In the genomic region with DNA sequence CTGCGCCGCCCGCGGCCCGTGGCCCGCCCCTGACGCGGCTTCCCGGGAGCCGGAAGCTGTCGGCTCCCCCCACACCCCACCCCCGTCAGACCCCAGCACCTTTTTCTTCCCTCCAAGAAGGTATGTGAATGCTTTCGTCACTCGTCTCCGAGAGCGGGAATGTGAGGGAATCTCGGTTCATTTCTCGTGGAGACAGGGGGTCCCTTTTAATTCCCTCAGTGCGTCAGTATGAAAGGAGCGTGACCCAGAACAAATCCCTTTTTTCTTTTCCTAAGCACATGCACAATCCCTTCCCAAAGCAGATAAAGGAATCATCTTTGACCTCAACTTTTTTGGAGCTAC, we compare ENCODE assay signal across 8 mouse cellular contexts. TPM values are rescaled to one million over a fixed set of nuclear protein-coding genes. Genes with fewer than 3 reads are reported as not detected.
A peak's percentile ranks its signal among the peaks of the same experiment; 100 is the strongest.
DNase-seq lines count a peak whose midpoint lies in the region; ATAC-seq and TF ChIP-seq lines count a peak whose summit lies in the region.

No protein-coding gene starts in this region.

- no peaks in the 10 kb centered on the region for H3K27me3 ChIP-seq in lung, embryonic 16.5 days (ENCODE audit: control insufficient read depth, insufficient read depth, low read depth, low read length)
- no peaks in the 10 kb centered on the region for H3K27me3 ChIP-seq in limb, embryonic 11.5 days (ENCODE audit: control insufficient read depth, insufficient read depth, low read length)
- H3K27me3 ChIP-seq in small intestine, adult 2 months (ENCODE audit: control insufficient read depth, insufficient read depth, low read length), result no peaks in the 10 kb centered on the region

- peak overlapping the region; percentile 100 for H3K9ac ChIP-seq in lung, embryonic 16.5 days (ENCODE audit: low read length)
- peak overlapping the region; percentile 98 for H3K9ac ChIP-seq in limb, embryonic 11.5 days (ENCODE audit: low read length)

- H3K9me3 ChIP-seq in lung, embryonic 16.5 days (ENCODE audit: control insufficient read depth, low read length), result no peaks in the 10 kb centered on the region
- H3K9me3 ChIP-seq in limb, embryonic 11.5 days (ENCODE audit: control insufficient read depth, low read length), result no peaks in the 10 kb centered on the region

- H3K4me1 ChIP-seq in lung, embryonic 16.5 days (replicated peaks; ENCODE audit: control insufficient read depth, insufficient read depth, low read length), result 0 out of 2 replicates have a peak, but pooled peaks cover 5% of the 10 kb centered on the region
- peaks cover 3% of the 10 kb centered on the region; the same call in 1 of the 2 replicates for H3K4me1 ChIP-seq in embryonic fibroblast, embryonic 13.5 days (ENCODE audit: control insufficient read depth, insufficient read depth, low read length)
- H3K4me1 ChIP-seq in limb, embryonic 11.5 days (ENCODE audit: control insufficient read depth, insufficient read depth, low read length), result no peaks in the 10 kb centered on the region
- H3K4me1 ChIP-seq in small intestine, adult 2 months (ENCODE audit: control insufficient read depth, insufficient read depth, insufficient read length, low read length), result peaks cover 3% of the 10 kb centered on the region; the same call in 1 of the 2 replicates

- TF ChIP-seq POLR2A in embryonic fibroblast, embryonic 13.5 days (IDR thresholded peaks at IDR 0.05; ENCODE audit: low read depth, low read length), result no peak
- no peak for TF ChIP-seq POLR2A in small intestine, adult 2 months (IDR thresholded peaks at IDR 0.05; ENCODE audit: low read depth, low read length)

- under 1% methylated on average over 18 of the region's 20 CpGs for WGBS in lung, embryonic 16.5 days
- WGBS in limb, embryonic 11.5 days, result 0% methylated on average over 20 of the region's 20 CpGs
- 1% methylated on average over 20 of the region's 20 CpGs for WGBS in small intestine, adult 2 months

- peak overlapping the region; percentile 75 for H3K4me3 ChIP-seq in lung, embryonic 16.5 days (ENCODE audit: low read length)
- H3K4me3 ChIP-seq in embryonic fibroblast, embryonic 13.5 days (ENCODE audit: insufficient read depth, low read length), result peak overlapping the region; percentile 42
- peak overlapping the region; percentile 92 for H3K4me3 ChIP-seq in limb, embryonic 11.5 days (ENCODE audit: low read depth, low read length)
- peak overlapping the region; percentile 99 for H3K4me3 ChIP-seq in small intestine, adult 2 months (ENCODE audit: low read depth, low read length)

- no peak for DNase-seq in lung, postnatal 25 days (ENCODE audit: low spot score)
- no peak for DNase-seq in limb, embryonic 11.5 days (ENCODE audit: low spot score)
- DNase-seq in MN1 (ENCODE audit: low spot score), result no peak
- no peak for DNase-seq in cerebellum, adult 9-11 months
- no peak for DNase-seq in cerebellum, postnatal 4 days (ENCODE audit: low spot score in 2 of 2)

- ATAC-seq in lung, embryonic 16.5 days (ENCODE audit: low read depth), result no peak
- ATAC-seq in limb, embryonic 11.5 days (ENCODE audit: insufficient number of reproducible peaks, low FRiP score, low TSS enrichment, low read depth), result no peak

- TF ChIP-seq CTCF in embryonic fibroblast, embryonic 13.5 days (IDR thresholded peaks at IDR 0.05; ENCODE audit: borderline replicate concordance, insufficient read depth, low read length), result no peak
- TF ChIP-seq CTCF in small intestine, adult 2 months (IDR thresholded peaks at IDR 0.05; ENCODE audit: extremely low read depth, insufficient read length, insufficient replicate concordance, low read depth, low read length), result 0 out of 2 replicates have a peak, but pooled peaks have one; percentile 5

- H3K4me2 ChIP-seq in lung, embryonic 16.5 days (ENCODE audit: low read depth, low read length), result peak overlapping the region; percentile 71
- H3K4me2 ChIP-seq in limb, embryonic 11.5 days (ENCODE audit: low read depth, severe bottlenecking), result peak overlapping the region; percentile 71

- H3K27ac ChIP-seq in lung, embryonic 16.5 days (ENCODE audit: low read length), result peak overlapping the region; percentile 96
- H3K27ac ChIP-seq in embryonic fibroblast, embryonic 13.5 days (ENCODE audit: insufficient read depth, low read length), result no peak overlapping the region; the same call in 1 of the 2 replicates
- peak overlapping the region; percentile 95 for H3K27ac ChIP-seq in limb, embryonic 11.5 days (replicated peaks; ENCODE audit: low read depth, low read length)
- H3K27ac ChIP-seq in small intestine, adult 2 months (ENCODE audit: insufficient read depth, low read depth, low read length), result no peak overlapping the region

- H3K36me3 ChIP-seq in lung, embryonic 16.5 days (ENCODE audit: control insufficient read depth, insufficient read depth, low read length), result no peaks in the 10 kb centered on the region
- no peaks in the 10 kb centered on the region for H3K36me3 ChIP-seq in limb, embryonic 11.5 days (ENCODE audit: control insufficient read depth, insufficient read depth, low read length)
- no peaks in the 10 kb centered on the region for H3K36me3 ChIP-seq in small intestine, adult 2 months (ENCODE audit: control insufficient read depth, insufficient read depth, low read length)

RNA-seq across cellular contexts. Expression of gene Zfyve9, which starts 0.2 kb away (rescaled TPM):
- 3.8 and 4.0 TPM in 2 replicates for polyA plus RNA-seq in lung, embryonic 16.5 days (2015; fragmentation: Nextera tagmentation; extraction: Ambion mirVana)
- polyA plus RNA-seq in embryonic fibroblast, embryonic 13.5 days (2011; ENCODE audit: insufficient read length, low read depth, missing spikeins), result 15.8 and 20.4 TPM in 2 replicates
- polyA plus RNA-seq in limb, embryonic 11.5 days (2014; fragmentation: Nextera tagmentation; extraction: Ambion mirVana), result 4.7 and 4.8 TPM in 2 replicates
- polyA plus RNA-seq in small intestine, adult 2 months (2012; rRNA removed), result 1.7 and 3.2 TPM in 2 replicates

RNA-seq across cellular contexts. Expression of gene Btf3l4, which starts 52.6 kb away (rescaled TPM):
- 132 and 147 TPM in 2 replicates for polyA plus RNA-seq in lung, embryonic 16.5 days (2015; fragmentation: Nextera tagmentation; extraction: Ambion mirVana)
- polyA plus RNA-seq in embryonic fibroblast, embryonic 13.5 days (2011; ENCODE audit: insufficient read length, low read depth, missing spikeins), result 124 and 161 TPM in 2 replicates
- polyA plus RNA-seq in limb, embryonic 11.5 days (2014; fragmentation: Nextera tagmentation; extraction: Ambion mirVana), result 249 and 251 TPM in 2 replicates
- polyA plus RNA-seq in small intestine, adult 2 months (2012; rRNA removed), result 2.3 and 3.2 TPM in 2 replicates

RNA-seq across cellular contexts. Expression of gene Txndc12, which starts 53.6 kb away (rescaled TPM):
- 128 and 134 TPM in 2 replicates for polyA plus RNA-seq in lung, embryonic 16.5 days (2015; fragmentation: Nextera tagmentation; extraction: Ambion mirVana)
- polyA plus RNA-seq in embryonic fibroblast, embryonic 13.5 days (2011; ENCODE audit: insufficient read length, low read depth, missing spikeins), result 80.6 and 94.9 TPM in 2 replicates
- polyA plus RNA-seq in limb, embryonic 11.5 days (2014; fragmentation: Nextera tagmentation; extraction: Ambion mirVana), result 116 TPM in 2 replicates
- 2.9 and 4.0 TPM in 2 replicates for polyA plus RNA-seq in small intestine, adult 2 months (2012; rRNA removed)

Comparison
In these comparisons a context has a peak if more than half of its experiments do, and no peak if none do; other contexts are left out.
1. H3K27ac ChIP-seq: peak in lung, embryonic 16.5 days (single experiment) and limb, embryonic 11.5 days (single experiment); none in embryonic fibroblast, embryonic 13.5 days (single experiment) and small intestine, adult 2 months (single experiment).
2. H3K4me3 ChIP-seq: peak in every context shown above with its lines; median percentile 99 in small intestine, adult 2 months; 92 in limb, embryonic 11.5 days; 75 in lung, embryonic 16.5 days; 42 in embryonic fibroblast, embryonic 13.5 days.
3. RNA of gene Btf3l4, which starts 52.6 kb away (polyA plus RNA-seq): 249 to 251 TPM in limb, embryonic 11.5 days, 124 to 161 TPM in embryonic fibroblast, embryonic 13.5 days and 132 to 147 TPM in lung, embryonic 16.5 days; 2.3 to 3.2 TPM in small intestine, adult 2 months; every median in the first group is over 10 times any median in the second.
4. RNA of gene Txndc12, which starts 53.6 kb away (polyA plus RNA-seq): 128 to 134 TPM in lung, embryonic 16.5 days, 116 TPM in limb, embryonic 11.5 days and 80.6 to 94.9 TPM in embryonic fibroblast, embryonic 13.5 days; 2.9 to 4.0 TPM in small intestine, adult 2 months; every median in the first group is over 10 times any median in the second.